Mouse (Mus musculus) lung, embryonic 14.5 days (tissue): ENCODE measurements at regions not wholly inside any gene's neighbourhood (a gene's known extent, or its start where the extent isn't known, plus 50 kb on each side); places are given as distances from the start of the nearest gene placed in this dataset.

Experiments used
- ATAC-seq: fragments of 200-750 bp; cut with Nextera tagmentation; 2 replicates; pipeline ENCODE4 v1.8.0; 2017; ENCODE audit warnings: mild to moderate bottlenecking, moderate TSS enrichment, moderate library complexity; ENCODE audit not compliant: insufficient read depth
- DNase-seq: peaks from one replicate; pipeline ENCODE4 v3.0.0-alpha.2; 2015
- H3K27ac ChIP-seq: fragments of 300-500 bp; sonication (generic); 2 replicates; pipeline ENCODE4 v1.5.1; 2014; ENCODE audit warnings: low read depth, mild to moderate bottlenecking, moderate library complexity
- H3K27me3 ChIP-seq: fragments of 300-500 bp; sonication (generic); 2 replicates; pipeline ENCODE4 v1.6.1; 2014; ENCODE audit warnings: low read length, control low read depth; ENCODE audit not compliant: insufficient read depth
- H3K36me3 ChIP-seq: fragments of 300-500 bp; sonication (generic); 2 replicates; pipeline ENCODE4 v1.6.1; 2014; ENCODE audit warnings: control low read depth; ENCODE audit not compliant: insufficient read depth
- H3K4me1 ChIP-seq: fragments of 300-500 bp; sonication (generic); 2 replicates; pipeline ENCODE4 v1.6.1; 2014; ENCODE audit warnings: antibody characterized with exemption, control low read depth; ENCODE audit not compliant: insufficient read depth
- H3K4me2 ChIP-seq: fragments of 300-500 bp; sonication (generic); 2 replicates; pipeline ENCODE4 v1.6.1; 2014; ENCODE audit warnings: mild to moderate bottlenecking
- H3K4me3 ChIP-seq: fragments of 300-500 bp; sonication (generic); 2 replicates; pipeline ENCODE4 v1.5.1; 2014; ENCODE audit warnings: low read depth, low read length
- H3K9ac ChIP-seq: fragments of 300-500 bp; sonication (generic); 2 replicates; pipeline ENCODE4 v1.6.1; 2014
- H3K9me3 ChIP-seq: fragments of 300-500 bp; sonication (generic); 2 replicates; pipeline ENCODE4 v1.6.1; 2016; ENCODE audit warnings: low read depth, low read length, control low read depth
- CTCF ChIP-seq: IDR thresholded peaks from 2 replicates; pipeline ENCODE4 v1.5.1; 2016; ENCODE audit warnings: antibody characterized with exemption, low read depth
- WGBS: fragments of 180-500 bp; shearing (Covaris S2); extraction: QIAGEN DNeasy Blood & Tissue Kit; methylation state at CpG from one replicate; pipeline ENCODE4 v1.1.7; 2014; 5-methylcytosine and 5-hydroxymethylcytosine counted together

GRCm38 (mm10) chr10:84119952-84120550, 320.3 kb downstream of the Nuak1 start:
- Histone ChIP-seq H3K4me3 (no peak overlapping the region), H3K27ac (no peak overlapping the region), H3K9ac (no peak overlapping the region), H3K4me2 (no peak overlapping the region), H3K4me1 (no peaks in the 10 kb centered on the region), H3K36me3 (no peaks in the 10 kb centered on the region), H3K27me3 (no peaks in the 10 kb centered on the region), H3K9me3 (no peaks in the 10 kb centered on the region)
- WGBS: 85% methylated on average over 8 of the region's 8 CpGs
- no peak for TF ChIP-seq CTCF
- DNase-seq (no peak), ATAC-seq (no peak)

DNA sequence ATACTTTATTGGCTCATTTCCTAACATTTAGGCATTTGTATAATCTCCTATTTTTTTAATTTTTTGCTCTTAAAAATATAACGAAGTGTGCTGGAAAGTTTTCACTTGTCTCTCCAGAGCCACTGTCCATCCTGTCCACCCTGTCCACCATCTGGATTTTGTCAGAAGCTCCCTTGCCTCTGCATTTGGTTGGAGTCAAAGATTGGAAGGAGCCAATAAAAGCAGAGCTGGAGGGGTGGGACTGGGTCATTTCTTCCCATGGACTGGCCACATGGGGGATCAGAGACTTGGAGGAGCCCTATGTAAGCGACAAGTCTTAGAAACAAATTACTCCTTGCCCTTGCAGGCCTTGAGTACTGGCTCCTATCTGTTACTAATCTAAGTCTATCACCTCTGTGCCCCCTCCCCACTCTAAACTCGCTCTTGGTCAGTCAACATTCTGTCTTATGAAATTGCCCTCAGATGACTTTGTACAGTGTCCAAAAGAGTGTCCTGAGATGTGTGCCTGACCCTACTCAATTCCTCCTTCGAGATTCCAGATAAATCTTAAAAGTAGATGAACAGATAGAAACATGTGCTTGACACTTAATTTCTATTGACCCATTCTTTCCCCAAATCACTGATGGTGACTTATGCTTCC, 303.3 kb downstream of the Nuak1 start:
- H3K4me3 ChIP-seq: no peak overlapping the region
- H3K9ac ChIP-seq: no peak overlapping the region
- no peaks in the 10 kb centered on the region for H3K9me3 ChIP-seq
- no peaks in the 10 kb centered on the region for H3K27me3 ChIP-seq
- ATAC-seq: peak; percentile 95
- TF ChIP-seq CTCF: 0 out of 2 replicates have a peak, but pooled peaks have one; percentile 8
- no peak overlapping the region for H3K4me2 ChIP-seq
- peaks cover 5% of the 10 kb centered on the region; the same call in 1 of the 2 replicates for H3K4me1 ChIP-seq
- H3K27ac ChIP-seq: peak overlapping the region; percentile 13; the same call in 1 of the 2 replicates
- WGBS: 39% methylated on average over 4 of the region's 4 CpGs
- H3K36me3 ChIP-seq: no peaks in the 10 kb centered on the region
- peak; percentile 91 for DNase-seq

DNA sequence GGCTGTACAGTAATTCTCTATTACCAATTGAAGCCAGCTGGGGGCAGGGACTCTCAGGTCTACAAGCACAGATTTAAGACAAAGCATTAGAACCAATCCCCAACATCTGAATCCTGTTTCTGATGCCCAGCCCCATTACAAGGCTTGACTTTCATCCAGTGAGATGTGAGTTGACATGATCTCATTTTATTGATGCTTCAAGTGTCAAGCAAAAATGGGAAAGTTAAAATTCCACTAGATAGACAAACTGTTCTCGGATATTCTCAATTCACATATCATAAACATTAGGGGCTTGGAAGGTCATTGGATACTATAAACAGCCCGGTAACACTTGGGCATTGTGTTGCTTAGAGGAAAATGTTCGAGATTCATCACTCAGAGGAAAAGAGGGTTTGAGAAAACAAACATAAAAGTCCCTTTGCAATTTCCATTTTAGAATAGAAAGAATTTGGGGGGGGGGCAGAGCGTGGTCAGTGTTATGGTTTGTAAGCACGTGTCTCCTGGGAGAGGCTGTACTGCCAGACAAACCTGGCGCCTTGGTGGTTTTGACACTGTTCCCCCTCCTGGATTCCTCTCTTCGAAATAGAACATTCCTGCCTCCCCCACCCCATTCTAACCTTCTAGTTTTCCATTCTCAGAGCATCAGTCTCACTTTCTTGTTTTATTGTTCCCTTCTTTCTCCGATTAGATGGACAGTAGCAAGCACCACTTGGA, 297.5 kb downstream of the Nuak1 start:
- Histone ChIP-seq H3K27ac (0 out of 2 replicates have a peak overlapping the region, but pooled peaks have one; percentile 66), H3K9ac (no peak overlapping the region), H3K36me3 (no peaks in the 10 kb centered on the region), H3K4me3 (no peak overlapping the region), H3K4me2 (no peak overlapping the region), H3K4me1 (peaks cover 16% of the 10 kb centered on the region), H3K27me3 (no peaks in the 10 kb centered on the region), H3K9me3 (no peaks in the 10 kb centered on the region)
- DNase-seq: peak; percentile 75
- 33% methylated on average over 8 of the region's 8 CpGs for WGBS
- ATAC-seq: peak; percentile 55
- no peak for TF ChIP-seq CTCF

GRCm38 (mm10) chr10:84143674-84144343, 296.6 kb downstream of the Nuak1 start:
- Histone ChIP-seq H3K27ac (peak overlapping the region; percentile 66), H3K27me3 (no peaks in the 10 kb centered on the region), H3K9ac (no peak overlapping the region), H3K36me3 (no peaks in the 10 kb centered on the region), H3K4me3 (no peak overlapping the region), H3K4me1 (peaks cover 16% of the 10 kb centered on the region), H3K4me2 (peak overlapping the region; percentile 8; the same call in 1 of the 2 replicates), H3K9me3 (no peaks in the 10 kb centered on the region)
- DNase-seq: peak; percentile 81
- ATAC-seq: peak; percentile 89
- TF ChIP-seq CTCF: no peak
- WGBS: 10% methylated on average over 5 of the region's 5 CpGs

DNA sequence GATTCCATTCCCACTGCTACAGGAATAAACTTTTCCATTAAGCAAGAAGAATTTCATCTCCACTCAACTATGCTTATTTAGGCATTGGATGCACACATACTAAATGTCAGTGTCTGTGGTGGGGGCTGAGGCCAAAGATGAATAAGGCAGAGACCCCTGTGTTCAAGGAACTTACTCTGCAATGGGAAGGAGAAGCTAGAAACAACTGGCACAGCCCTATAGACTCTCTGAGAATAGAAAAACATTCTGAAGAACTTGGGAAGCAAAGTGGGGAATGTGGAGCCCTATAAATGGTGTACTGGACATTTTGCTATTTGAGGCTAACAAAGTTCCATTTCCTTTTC, 296.1 kb downstream of the Nuak1 start:
- H3K36me3 ChIP-seq: no peaks in the 10 kb centered on the region
- H3K4me2 ChIP-seq: no peak overlapping the region
- no peak overlapping the region for H3K9ac ChIP-seq
- peak; percentile 60 for ATAC-seq
- H3K27ac ChIP-seq: peak overlapping the region; percentile 9; the same call in 1 of the 2 replicates
- H3K9me3 ChIP-seq: no peaks in the 10 kb centered on the region
- no peak overlapping the region for H3K4me3 ChIP-seq
- H3K27me3 ChIP-seq: no peaks in the 10 kb centered on the region
- peaks cover 16% of the 10 kb centered on the region for H3K4me1 ChIP-seq
- no peak for TF ChIP-seq CTCF
- DNase-seq: no peak

- Histone ChIP-seq H3K9me3 (no peaks in the 10 kb centered on the region), H3K36me3 (no peaks in the 10 kb centered on the region), H3K27ac (no peak overlapping the region), H3K9ac (no peak overlapping the region), H3K4me3 (no peak overlapping the region), H3K4me1 (peaks cover 16% of the 10 kb centered on the region), H3K4me2 (no peak overlapping the region), H3K27me3 (no peaks in the 10 kb centered on the region)
- WGBS: 73% methylated on average over 2 of the region's 2 CpGs
- no peak for ATAC-seq
- TF ChIP-seq CTCF: no peak
- DNase-seq: no peak
Observed at GRCm38 (mm10) chr10:84147305-84147984, 293.0 kb downstream of the Nuak1 start.
